Mouse (Mus musculus): ENCODE measurements around the gene Rhox4a. TPM values are rescaled to one million over a fixed set of nuclear protein-coding genes. Genes with fewer than 3 reads are reported as not detected.
"Not testable (repeated sequence)": the region's sequence is repeated elsewhere in the genome, so short reads cannot be mapped to it uniquely, and the experiment has no call there.

Rhox4a gene
- 0.13 TPM in 1 of 2 replicates, not detected in the other for polyA plus RNA-seq (2015; fragmentation: Nextera tagmentation; extraction: Ambion mirVana)

- not testable (repeated sequence) for H3K27me3 ChIP-seq (ENCODE audit: control insufficient read depth, insufficient read depth, low read depth, low read length); H3K36me3 ChIP-seq (ENCODE audit: control insufficient read depth, insufficient read depth, low read length); ATAC-seq (ENCODE audit: low read depth); H3K9ac ChIP-seq (ENCODE audit: low read length); H3K9me3 ChIP-seq (ENCODE audit: control insufficient read depth, low read length); H3K4me1 ChIP-seq (replicated peaks; ENCODE audit: control insufficient read depth, insufficient read depth, low read length); H3K4me2 ChIP-seq (ENCODE audit: low read depth, low read length); H3K4me3 ChIP-seq (ENCODE audit: low read length); H3K27ac ChIP-seq (ENCODE audit: low read length)
- WGBS = no CpG with 5 or more reads among the region's 19 CpGs
Observed at GRCm38 (mm10) chrX:37265038-37265437, at the start of gene Rhox4a. TSS of gene Rhox4a (plus strand) at chrX:37265338.

GRCm38 (mm10) chrX:37222158-37222557 is 43.0 kb upstream of the Rhox4a start, which contains the start of gene Rhox1:
TSS of gene Rhox1 (minus strand) at chrX:37222258.
- H3K27me3 ChIP-seq (ENCODE audit: control insufficient read depth, insufficient read depth, low read depth, low read length); H3K4me3 ChIP-seq (ENCODE audit: low read length); H3K4me2 ChIP-seq (ENCODE audit: low read depth, low read length); H3K36me3 ChIP-seq (ENCODE audit: control insufficient read depth, insufficient read depth, low read length); H3K9ac ChIP-seq (ENCODE audit: low read length); H3K9me3 ChIP-seq (ENCODE audit: control insufficient read depth, low read length); ATAC-seq (ENCODE audit: low read depth); H3K27ac ChIP-seq (ENCODE audit: low read length); H3K4me1 ChIP-seq (replicated peaks; ENCODE audit: control insufficient read depth, insufficient read depth, low read length): not testable (repeated sequence)
- WGBS = 53% methylated on average over 1 of the region's 1 CpGs

GRCm38 (mm10) chrX:37244676-37245075 is 20.5 kb upstream of the Rhox4a start, which contains the start of gene Rhox2a:
TSS of gene Rhox2a (plus strand) at chrX:37244976.
- H3K9ac ChIP-seq (ENCODE audit: low read length); H3K4me2 ChIP-seq (ENCODE audit: low read depth, low read length); H3K4me3 ChIP-seq (ENCODE audit: low read length); H3K27me3 ChIP-seq (ENCODE audit: control insufficient read depth, insufficient read depth, low read depth, low read length); H3K27ac ChIP-seq (ENCODE audit: low read length); H3K9me3 ChIP-seq (ENCODE audit: control insufficient read depth, low read length); H3K4me1 ChIP-seq (replicated peaks; ENCODE audit: control insufficient read depth, insufficient read depth, low read length); ATAC-seq (ENCODE audit: low read depth); H3K36me3 ChIP-seq (ENCODE audit: control insufficient read depth, insufficient read depth, low read length): not testable (repeated sequence)
- no CpG with 5 or more reads among the region's 9 CpGs for WGBS

GRCm38 (mm10) chrX:37249619-37250018 is 15.5 kb upstream of the Rhox4a start, which contains the start of gene Rhox3a:
TSS of gene Rhox3a (plus strand) at chrX:37249919.
- ATAC-seq (ENCODE audit: low read depth); H3K4me1 ChIP-seq (replicated peaks; ENCODE audit: control insufficient read depth, insufficient read depth, low read length); H3K4me2 ChIP-seq (ENCODE audit: low read depth, low read length); H3K27ac ChIP-seq (ENCODE audit: low read length); H3K36me3 ChIP-seq (ENCODE audit: control insufficient read depth, insufficient read depth, low read length); H3K9ac ChIP-seq (ENCODE audit: low read length); H3K27me3 ChIP-seq (ENCODE audit: control insufficient read depth, insufficient read depth, low read depth, low read length); H3K4me3 ChIP-seq (ENCODE audit: low read length); H3K9me3 ChIP-seq (ENCODE audit: control insufficient read depth, low read length): not testable (repeated sequence)
- 100% methylated on average over 1 of the region's 3 CpGs for WGBS

Other genes with a start within 250 kb of the Rhox4a start
- not detected in 2 replicates for gene Sowahd, start 216.5 kb upstream of the Rhox4a start, polyA plus RNA-seq (2015; fragmentation: Nextera tagmentation; extraction: Ambion mirVana)
- 511 and 600 TPM in 2 replicates for gene Rpl39, start 179.9 kb upstream of the Rhox4a start, polyA plus RNA-seq (2015; fragmentation: Nextera tagmentation; extraction: Ambion mirVana)
- 17.2 and 19.4 TPM in 2 replicates for gene Upf3b, start 155.0 kb upstream of the Rhox4a start, polyA plus RNA-seq (2015; fragmentation: Nextera tagmentation; extraction: Ambion mirVana)
- 14.2 and 15.4 TPM in 2 replicates for gene Nkap, start 138.5 kb upstream of the Rhox4a start, polyA plus RNA-seq (2015; fragmentation: Nextera tagmentation; extraction: Ambion mirVana)
- gene Akap14, start 96.5 kb upstream of the Rhox4a start, polyA plus RNA-seq (2015; fragmentation: Nextera tagmentation; extraction: Ambion mirVana) = 0.89 and 1.2 TPM in 2 replicates
- gene Ndufa1, start 74.2 kb upstream of the Rhox4a start, polyA plus RNA-seq (2015; fragmentation: Nextera tagmentation; extraction: Ambion mirVana) = 419 and 439 TPM in 2 replicates
- 7.8 and 9.0 TPM in 2 replicates for gene Rnf113a1, start 74.1 kb upstream of the Rhox4a start, polyA plus RNA-seq (2015; fragmentation: Nextera tagmentation; extraction: Ambion mirVana)
- gene Gm9, start 54.3 kb upstream of the Rhox4a start, polyA plus RNA-seq (2015; fragmentation: Nextera tagmentation; extraction: Ambion mirVana) = not detected in 2 replicates
- gene Rhox1, start 43.1 kb upstream of the Rhox4a start, polyA plus RNA-seq (2015; fragmentation: Nextera tagmentation; extraction: Ambion mirVana) = not detected in 2 replicates
- gene Rhox2a, start 20.4 kb upstream of the Rhox4a start, polyA plus RNA-seq (2015; fragmentation: Nextera tagmentation; extraction: Ambion mirVana) = not detected in 2 replicates
- gene Rhox3a, start 15.4 kb upstream of the Rhox4a start, polyA plus RNA-seq (2015; fragmentation: Nextera tagmentation; extraction: Ambion mirVana) = not detected in 2 replicates
- gene Rhox3a2, start 114.7 kb downstream of the Rhox4a start, polyA plus RNA-seq (2015; fragmentation: Nextera tagmentation; extraction: Ambion mirVana) = not detected in 2 replicates
- 0.28 and 0.47 TPM in 2 replicates for gene Rhox4a2, start 125.5 kb downstream of the Rhox4a start, polyA plus RNA-seq (2015; fragmentation: Nextera tagmentation; extraction: Ambion mirVana)
- gene Rhox2b, start 146.7 kb downstream of the Rhox4a start, polyA plus RNA-seq (2015; fragmentation: Nextera tagmentation; extraction: Ambion mirVana) = not detected in 2 replicates
- gene Rhox4b, start 167.2 kb downstream of the Rhox4a start, polyA plus RNA-seq (2015; fragmentation: Nextera tagmentation; extraction: Ambion mirVana) = 0.30 TPM in 1 of 2 replicates, not detected in the other
- not detected in 2 replicates for gene Rhox2c, start 188.3 kb downstream of the Rhox4a start, polyA plus RNA-seq (2015; fragmentation: Nextera tagmentation; extraction: Ambion mirVana)
- gene Rhox3c, start 193.2 kb downstream of the Rhox4a start, polyA plus RNA-seq (2015; fragmentation: Nextera tagmentation; extraction: Ambion mirVana) = not detected in 2 replicates
- gene Rhox4c, start 215.0 kb downstream of the Rhox4a start, polyA plus RNA-seq (2015; fragmentation: Nextera tagmentation; extraction: Ambion mirVana) = not detected in 2 replicates
- not detected in 2 replicates for gene Rhox2d, start 228.1 kb downstream of the Rhox4a start, polyA plus RNA-seq (2015; fragmentation: Nextera tagmentation; extraction: Ambion mirVana)
- not detected in 2 replicates for gene Rhox4d, start 249.0 kb downstream of the Rhox4a start, polyA plus RNA-seq (2015; fragmentation: Nextera tagmentation; extraction: Ambion mirVana)

Measured in lung, embryonic 16.5 days (tissue).